ENCODE assay signal across 7 mouse cellular contexts in genomic region chr19:44135960-44136485, GRCm38 (mm10). TPM values are rescaled to one million over a fixed set of nuclear protein-coding genes. Genes with fewer than 3 reads are reported as not detected.
DNase-seq lines count a peak whose midpoint lies in the region; ATAC-seq and TF ChIP-seq lines count a peak whose summit lies in the region.

No protein-coding gene starts in this region.

- H3K9me3 ChIP-seq in forebrain, embryonic 14.5 days (replicated peaks; ENCODE audit: control insufficient read depth, low read length), result no peaks in the 10 kb centered on the region
- no peaks in the 10 kb centered on the region for H3K9me3 ChIP-seq in liver, embryonic 11.5 days (ENCODE audit: control insufficient read depth, low read length)

- H3K79me2 ChIP-seq in C2C12 (ENCODE audit: control insufficient read depth, insufficient read depth), result peaks cover 34% of the 10 kb centered on the region

- H3K27me3 ChIP-seq in C2C12 (ENCODE audit: control insufficient read depth, insufficient read depth, insufficient read length), result no peaks in the 10 kb centered on the region
- no peaks in the 10 kb centered on the region for H3K27me3 ChIP-seq in forebrain, embryonic 14.5 days (replicated peaks; ENCODE audit: control insufficient read depth, insufficient read depth, low read length)
- H3K27me3 ChIP-seq in liver, embryonic 11.5 days (replicated peaks; ENCODE audit: control insufficient read depth, insufficient read depth, low read length), result no peaks in the 10 kb centered on the region

- peak; percentile 42 for ATAC-seq in forebrain, embryonic 14.5 days
- ATAC-seq in liver, embryonic 11.5 days (replicated peaks; ENCODE audit: low FRiP score), result peak; percentile 16; the same call in 1 of the 2 replicates

- H3K4me3 ChIP-seq in C2C12 (ENCODE audit: insufficient read depth, poor library complexity, severe bottlenecking), result peak overlapping the region; percentile 86
- H3K4me3 ChIP-seq in forebrain, embryonic 14.5 days (ENCODE audit: low read depth, low read length), result peak overlapping the region; percentile 56
- peak overlapping the region; percentile 58 for H3K4me3 ChIP-seq in liver, embryonic 11.5 days (ENCODE audit: low read depth, low read length)

- no peak overlapping the region for H3K27ac ChIP-seq in forebrain, embryonic 14.5 days (ENCODE audit: low read depth, low read length)
- no peak overlapping the region for H3K27ac ChIP-seq in liver, embryonic 11.5 days (ENCODE audit: low read depth, low read length)

- no peak for TF ChIP-seq CTCF in C2C12 (IDR thresholded peaks at IDR 0.05; ENCODE audit: control insufficient read depth, insufficient read depth, insufficient read length)

- H3K4me2 ChIP-seq in forebrain, embryonic 14.5 days (ENCODE audit: low read length), result peak overlapping the region; percentile 63
- peak overlapping the region; percentile 66 for H3K4me2 ChIP-seq in liver, embryonic 11.5 days

- H3K9ac ChIP-seq in forebrain, embryonic 14.5 days (ENCODE audit: low read length), result peak overlapping the region; percentile 41; the same call in 1 of the 2 replicates
- peak overlapping the region; percentile 49; the same call in 1 of the 2 replicates for H3K9ac ChIP-seq in liver, embryonic 11.5 days (ENCODE audit: low read depth, low read length)

- H3K4me1 ChIP-seq in forebrain, embryonic 14.5 days (ENCODE audit: control insufficient read depth, insufficient read depth, low read length), result peaks cover 6% of the 10 kb centered on the region
- peaks cover 6% of the 10 kb centered on the region for H3K4me1 ChIP-seq in liver, embryonic 11.5 days (replicated peaks; ENCODE audit: control insufficient read depth, insufficient read depth, low read length)

- 33% methylated on average over 7 of the region's 7 CpGs for WGBS in forebrain, embryonic 14.5 days
- WGBS in liver, embryonic 11.5 days, result 26% methylated on average over 7 of the region's 7 CpGs

- DNase-seq in 3T3-L1 (ENCODE audit: low read depth, low spot score), result peak; percentile 22
- no peak for DNase-seq in forebrain, embryonic 14.5 days (ENCODE audit: low spot score)
- no peak for DNase-seq in liver, embryonic 11.5 days (ENCODE audit: low spot score)
- DNase-seq in natural killer cell, adult 2 months (ENCODE audit: low spot score in 2 of 2), result no peak
- DNase-seq in thymus, postnatal 14 days, result no peak
- no peak for DNase-seq in urinary bladder, adult 18-20 months (ENCODE audit: low spot score in 2 of 2)

- H3K36me3 ChIP-seq in C2C12 (ENCODE audit: control insufficient read depth, insufficient read depth), result peaks cover 43% of the 10 kb centered on the region
- peaks cover 39% of the 10 kb centered on the region for H3K36me3 ChIP-seq in forebrain, embryonic 14.5 days (ENCODE audit: control insufficient read depth, insufficient read depth, low read length)
- peaks cover 21% of the 10 kb centered on the region for H3K36me3 ChIP-seq in liver, embryonic 11.5 days (ENCODE audit: control insufficient read depth, insufficient read depth, low read length)

- H3K79me3 ChIP-seq in C2C12 (ENCODE audit: low read depth), result peaks cover 25% of the 10 kb centered on the region

- no peak overlapping the region for H3ac ChIP-seq in C2C12 (ENCODE audit: control insufficient read depth, insufficient read length, low read depth)

TF ChIP-seq in C2C12, 6 proteins besides CTCF, POLR2A, EP300 and RAD21:
- TF ChIP-seq MAX (IDR thresholded peaks at IDR 0.05), result no peak
- no peak for TF ChIP-seq CEBPB (IDR thresholded peaks at IDR 0.05; ENCODE audit: low read depth)
- no peak for TF ChIP-seq USF1 (IDR thresholded peaks at IDR 0.05; ENCODE audit: low read depth)
- TF ChIP-seq FOSL1 (IDR thresholded peaks at IDR 0.05; ENCODE audit: insufficient read depth, low read length, poor library complexity, severe bottlenecking), result no peak
- no peak for TF ChIP-seq MYOG (IDR thresholded peaks at IDR 0.05; ENCODE audit: control insufficient read depth, extremely low read depth, insufficient read length)
- no peak for TF ChIP-seq MYOD1 (IDR thresholded peaks at IDR 0.05; ENCODE audit: control insufficient read depth, insufficient read length, low read depth)

RNA-seq across cellular contexts. Expression of gene Cwf19l1, which starts 0.3 kb away (rescaled TPM):
- 16.5 TPM for polyA plus RNA-seq in C2C12 (2012; fragmentation: generic; extraction: Trizol)
- polyA plus RNA-seq in forebrain, embryonic 14.5 days (2014; fragmentation: Nextera tagmentation; extraction: Ambion mirVana), result 37.3 and 43.0 TPM in 2 replicates
- 39.7 and 42.3 TPM in 2 replicates for polyA plus RNA-seq in liver, embryonic 11.5 days (2014; fragmentation: Nextera tagmentation; extraction: Ambion mirVana)

RNA-seq across cellular contexts. Expression of gene Bloc1s2, which starts 10.2 kb away (rescaled TPM):
- 70.4 TPM for polyA plus RNA-seq in C2C12 (2012; fragmentation: generic; extraction: Trizol)
- polyA plus RNA-seq in forebrain, embryonic 14.5 days (2014; fragmentation: Nextera tagmentation; extraction: Ambion mirVana), result 165 and 168 TPM in 2 replicates
- polyA plus RNA-seq in liver, embryonic 11.5 days (2014; fragmentation: Nextera tagmentation; extraction: Ambion mirVana), result 83.3 and 93.0 TPM in 2 replicates

RNA-seq across cellular contexts. Expression of gene Chuk, which starts 28.7 kb away (rescaled TPM):
- polyA plus RNA-seq in C2C12 (2012; fragmentation: generic; extraction: Trizol), result 9.7 TPM
- polyA plus RNA-seq in forebrain, embryonic 14.5 days (2014; fragmentation: Nextera tagmentation; extraction: Ambion mirVana), result 44.8 and 51.2 TPM in 2 replicates
- 42.2 and 44.4 TPM in 2 replicates for polyA plus RNA-seq in liver, embryonic 11.5 days (2014; fragmentation: Nextera tagmentation; extraction: Ambion mirVana)

RNA-seq across cellular contexts. Expression of gene Pkd2l1, which starts 56.2 kb away (rescaled TPM):
- polyA plus RNA-seq in C2C12 (2012; fragmentation: generic; extraction: Trizol), result not detected
- 0.15 TPM in 2 replicates for polyA plus RNA-seq in forebrain, embryonic 14.5 days (2014; fragmentation: Nextera tagmentation; extraction: Ambion mirVana)
- polyA plus RNA-seq in liver, embryonic 11.5 days (2014; fragmentation: Nextera tagmentation; extraction: Ambion mirVana), result not detected in 2 replicates
